Mouse (Mus musculus): ENCODE results near the gene Igsf21. TPM values are rescaled to one million over a fixed set of nuclear protein-coding genes. Genes with fewer than 3 reads are reported as not detected.

Igsf21 gene
- polyA plus RNA-seq, 1 experiment from 2014 or later, result not detected

GRCm38 (mm10) chr4:140258968-140259367, 12.4 kb upstream of the Igsf21 start:
- Histone ChIP-seq H3K9ac (ENCODE audit: low read depth, low read length) (no peak overlapping the region), H3K27ac (ENCODE audit: low read length) (no peak overlapping the region), H3K4me2 (ENCODE audit: low read depth, low read length) (no peak overlapping the region), H3K4me3 (ENCODE audit: low read depth, low read length) (no peak overlapping the region), H3K27me3 (ENCODE audit: control insufficient read depth, insufficient read depth, low read depth, low read length) (no peaks in the 10 kb centered on the region), H3K4me1 (ENCODE audit: control insufficient read depth, low read depth, low read length) (no peaks in the 10 kb centered on the region), H3K36me3 (ENCODE audit: control insufficient read depth, insufficient read depth) (no peaks in the 10 kb centered on the region), H3K9me3 (replicated peaks; ENCODE audit: control insufficient read depth, low read length) (no peaks in the 10 kb centered on the region)
- ATAC-seq (ENCODE audit: low read depth), result peak; percentile 30; the same call in 1 of the 2 replicates
- WGBS (ENCODE audit: insufficient replicate concordance), result 9% methylated on average over 6 of the region's 6 CpGs

GRCm38 (mm10) chr4:140252369-140252768, 5.8 kb upstream of the Igsf21 start:
- no peak for ATAC-seq (ENCODE audit: low read depth)
- H3K9ac ChIP-seq (ENCODE audit: low read depth, low read length), result no peak overlapping the region
- H3K27me3 ChIP-seq (ENCODE audit: control insufficient read depth, insufficient read depth, low read depth, low read length), result peaks cover 16% of the 10 kb centered on the region
- no peak overlapping the region for H3K4me2 ChIP-seq (ENCODE audit: low read depth, low read length)
- no peaks in the 10 kb centered on the region for H3K9me3 ChIP-seq (replicated peaks; ENCODE audit: control insufficient read depth, low read length)
- no peaks in the 10 kb centered on the region for H3K36me3 ChIP-seq (ENCODE audit: control insufficient read depth, insufficient read depth)
- no peaks in the 10 kb centered on the region for H3K4me1 ChIP-seq (ENCODE audit: control insufficient read depth, low read depth, low read length)
- WGBS (ENCODE audit: insufficient replicate concordance), result 9% methylated on average over 7 of the region's 7 CpGs
- H3K4me3 ChIP-seq (ENCODE audit: low read depth, low read length), result no peak overlapping the region
- H3K27ac ChIP-seq (ENCODE audit: low read length), result no peak overlapping the region

GRCm38 (mm10) chr4:140249011-140249744, 2.6 kb upstream of the Igsf21 start:
- Histone ChIP-seq H3K36me3 (ENCODE audit: control insufficient read depth, insufficient read depth) (no peaks in the 10 kb centered on the region), H3K9me3 (replicated peaks; ENCODE audit: control insufficient read depth, low read length) (no peaks in the 10 kb centered on the region), H3K9ac (ENCODE audit: low read depth, low read length) (no peak overlapping the region), H3K27me3 (ENCODE audit: control insufficient read depth, insufficient read depth, low read depth, low read length) (peaks cover 48% of the 10 kb centered on the region), H3K4me1 (ENCODE audit: control insufficient read depth, low read depth, low read length) (no peaks in the 10 kb centered on the region), H3K4me2 (ENCODE audit: low read depth, low read length) (no peak overlapping the region), H3K27ac (ENCODE audit: low read length) (no peak overlapping the region), H3K4me3 (ENCODE audit: low read depth, low read length) (no peak overlapping the region)
- ATAC-seq (ENCODE audit: low read depth), result no peak
- WGBS (ENCODE audit: insufficient replicate concordance), result 8% methylated on average over 22 of the region's 22 CpGs

- no peak overlapping the region for H3K27ac ChIP-seq (ENCODE audit: low read length)
- no peak overlapping the region for H3K9ac ChIP-seq (ENCODE audit: low read depth, low read length)
- no peaks in the 10 kb centered on the region for H3K36me3 ChIP-seq (ENCODE audit: control insufficient read depth, insufficient read depth)
- peaks cover 56% of the 10 kb centered on the region for H3K27me3 ChIP-seq (ENCODE audit: control insufficient read depth, insufficient read depth, low read depth, low read length)
- H3K4me3 ChIP-seq (ENCODE audit: low read depth, low read length), result no peak overlapping the region
- no peak for ATAC-seq (ENCODE audit: low read depth)
- WGBS (ENCODE audit: insufficient replicate concordance), result 5% methylated on average over 8 of the region's 8 CpGs
- no peaks in the 10 kb centered on the region for H3K9me3 ChIP-seq (replicated peaks; ENCODE audit: control insufficient read depth, low read length)
- H3K4me1 ChIP-seq (ENCODE audit: control insufficient read depth, low read depth, low read length), result no peaks in the 10 kb centered on the region
- H3K4me2 ChIP-seq (ENCODE audit: low read depth, low read length), result no peak overlapping the region
Measured at GRCm38 (mm10) chr4:140248396-140248795, 1.8 kb upstream of the Igsf21 start.

GRCm38 (mm10) chr4:140247006-140248003, 721 bp upstream of the Igsf21 start:
- WGBS (ENCODE audit: insufficient replicate concordance), result 9% methylated on average over 28 of the region's 28 CpGs

GRCm38 (mm10) chr4:140245286-140246179, 1.1 kb downstream of the Igsf21 start:
- no peaks in the 10 kb centered on the region for H3K4me1 ChIP-seq (ENCODE audit: control insufficient read depth, low read depth, low read length)
- H3K4me2 ChIP-seq (ENCODE audit: low read depth, low read length), result no peak overlapping the region
- no peaks in the 10 kb centered on the region for H3K9me3 ChIP-seq (replicated peaks; ENCODE audit: control insufficient read depth, low read length)
- H3K9ac ChIP-seq (ENCODE audit: low read depth, low read length), result no peak overlapping the region
- no peak overlapping the region for H3K4me3 ChIP-seq (ENCODE audit: low read depth, low read length)
- no peaks in the 10 kb centered on the region for H3K36me3 ChIP-seq (ENCODE audit: control insufficient read depth, insufficient read depth)
- WGBS (ENCODE audit: insufficient replicate concordance), result 5% methylated on average over 22 of the region's 23 CpGs
- H3K27ac ChIP-seq (ENCODE audit: low read length), result no peak overlapping the region
- no peak for ATAC-seq (ENCODE audit: low read depth)
- peaks cover 63% of the 10 kb centered on the region for H3K27me3 ChIP-seq (ENCODE audit: control insufficient read depth, insufficient read depth, low read depth, low read length)

More at GRCm38 (mm10) chr4:140247006-140248003, 721 bp upstream of the Igsf21 start:
- H3K36me3 ChIP-seq (ENCODE audit: control insufficient read depth, insufficient read depth), result no peaks in the 10 kb centered on the region
- no peaks in the 10 kb centered on the region for H3K4me1 ChIP-seq (ENCODE audit: control insufficient read depth, low read depth, low read length)
- no peaks in the 10 kb centered on the region for H3K9me3 ChIP-seq (replicated peaks; ENCODE audit: control insufficient read depth, low read length)
- no peak overlapping the region for H3K4me3 ChIP-seq (ENCODE audit: low read depth, low read length)
- peaks cover 63% of the 10 kb centered on the region for H3K27me3 ChIP-seq (ENCODE audit: control insufficient read depth, insufficient read depth, low read depth, low read length)
- H3K27ac ChIP-seq (ENCODE audit: low read length), result no peak overlapping the region
- ATAC-seq (ENCODE audit: low read depth), result no peak
- H3K9ac ChIP-seq (ENCODE audit: low read depth, low read length), result no peak overlapping the region
- H3K4me2 ChIP-seq (ENCODE audit: low read depth, low read length), result no peak overlapping the region

GRCm38 (mm10) chr4:140244835-140245234, 1.7 kb downstream of the Igsf21 start:
- H3K4me2 ChIP-seq (ENCODE audit: low read depth, low read length), result no peak overlapping the region
- 2% methylated on average over 10 of the region's 10 CpGs for WGBS (ENCODE audit: insufficient replicate concordance)
- H3K9ac ChIP-seq (ENCODE audit: low read depth, low read length), result no peak overlapping the region
- no peak for ATAC-seq (ENCODE audit: low read depth)
- H3K27ac ChIP-seq (ENCODE audit: low read length), result no peak overlapping the region
- no peaks in the 10 kb centered on the region for H3K9me3 ChIP-seq (replicated peaks; ENCODE audit: control insufficient read depth, low read length)
- H3K4me1 ChIP-seq (ENCODE audit: control insufficient read depth, low read depth, low read length), result no peaks in the 10 kb centered on the region
- H3K36me3 ChIP-seq (ENCODE audit: control insufficient read depth, insufficient read depth), result no peaks in the 10 kb centered on the region
- no peak overlapping the region for H3K4me3 ChIP-seq (ENCODE audit: low read depth, low read length)
- H3K27me3 ChIP-seq (ENCODE audit: control insufficient read depth, insufficient read depth, low read depth, low read length), result peaks cover 63% of the 10 kb centered on the region

GRCm38 (mm10) chr4:140244161-140244813, 2.3 kb downstream of the Igsf21 start:
- H3K4me2 ChIP-seq (ENCODE audit: low read depth, low read length), result no peak overlapping the region
- WGBS (ENCODE audit: insufficient replicate concordance), result 3% methylated on average over 37 of the region's 40 CpGs
- H3K9ac ChIP-seq (ENCODE audit: low read depth, low read length), result no peak overlapping the region
- H3K4me1 ChIP-seq (ENCODE audit: control insufficient read depth, low read depth, low read length), result no peaks in the 10 kb centered on the region
- H3K4me3 ChIP-seq (ENCODE audit: low read depth, low read length), result no peak overlapping the region
- H3K9me3 ChIP-seq (replicated peaks; ENCODE audit: control insufficient read depth, low read length), result no peaks in the 10 kb centered on the region
- no peak overlapping the region for H3K27ac ChIP-seq (ENCODE audit: low read length)
- no peak for ATAC-seq (ENCODE audit: low read depth)
- peaks cover 63% of the 10 kb centered on the region for H3K27me3 ChIP-seq (ENCODE audit: control insufficient read depth, insufficient read depth, low read depth, low read length)
- H3K36me3 ChIP-seq (ENCODE audit: control insufficient read depth, insufficient read depth), result no peaks in the 10 kb centered on the region
